Mouse (Mus musculus): Measurements from ENCODE around the gene Tbx18.

Tbx18 gene

GRCm38 (mm10) chr9:87730961-87731535 lies at the start of gene Tbx18:
TSS of gene Tbx18 (minus strand) at chr9:87731260.
- Histone ChIP-seq H3K9me3 (ENCODE audit: low read length) (no peaks in the 10 kb centered on the region), H3K4me1 (replicated peaks; ENCODE audit: low read depth, low read length) (peaks cover 39% of the 10 kb centered on the region), H3K27me3 (ENCODE audit: insufficient read depth, low read length) (peaks cover 74% of the 10 kb centered on the region), H3K4me3 (replicated peaks; ENCODE audit: low read length) (peak within 1 kb of the TSS; percentile 79), H3K36me3 (ENCODE audit: insufficient read depth, low read length) (no peaks in the 10 kb centered on the region)
- no peak for TF ChIP-seq POU5F1 (IDR thresholded peaks at IDR 0.05; ENCODE audit: borderline replicate concordance, low read length)
- TF ChIP-seq NANOG (IDR thresholded peaks at IDR 0.05; ENCODE audit: borderline replicate concordance, low read length): no peak
- no peak for TF ChIP-seq CTCF (conservative IDR thresholded peaks at IDR 0.05; ENCODE audit: low read length)

GRCm38 (mm10) chr9:87773951-87774350 lies 42.9 kb upstream of the Tbx18 start:
- Histone ChIP-seq H3K4me1 (replicated peaks; ENCODE audit: low read depth, low read length) (no peaks in the 10 kb centered on the region), H3K27me3 (ENCODE audit: insufficient read depth, low read length) (no peaks in the 10 kb centered on the region), H3K4me3 (replicated peaks; ENCODE audit: low read length) (no peak overlapping the region), H3K9me3 (ENCODE audit: low read length) (no peaks in the 10 kb centered on the region), H3K36me3 (ENCODE audit: insufficient read depth, low read length) (no peaks in the 10 kb centered on the region)
- TF ChIP-seq POU5F1 (IDR thresholded peaks at IDR 0.05; ENCODE audit: borderline replicate concordance, low read length) (no peak), CTCF (conservative IDR thresholded peaks at IDR 0.05; ENCODE audit: low read length) (no peak), NANOG (IDR thresholded peaks at IDR 0.05; ENCODE audit: borderline replicate concordance, low read length) (no peak)

GRCm38 (mm10) chr9:87755621-87756020 lies 24.6 kb upstream of the Tbx18 start:
- Histone ChIP-seq H3K27me3 (ENCODE audit: insufficient read depth, low read length) (peaks cover 18% of the 10 kb centered on the region), H3K4me3 (replicated peaks; ENCODE audit: low read length) (no peak overlapping the region), H3K4me1 (replicated peaks; ENCODE audit: low read depth, low read length) (no peaks in the 10 kb centered on the region), H3K9me3 (ENCODE audit: low read length) (peaks cover 17% of the 10 kb centered on the region), H3K36me3 (ENCODE audit: insufficient read depth, low read length) (no peaks in the 10 kb centered on the region)
- TF ChIP-seq POU5F1 (IDR thresholded peaks at IDR 0.05; ENCODE audit: borderline replicate concordance, low read length) (no peak), NANOG (IDR thresholded peaks at IDR 0.05; ENCODE audit: borderline replicate concordance, low read length) (peak; percentile 91)

- Histone ChIP-seq H3K27me3 (ENCODE audit: insufficient read depth, low read length) (peaks cover 70% of the 10 kb centered on the region), H3K9me3 (ENCODE audit: low read length) (no peaks in the 10 kb centered on the region), H3K4me1 (replicated peaks; ENCODE audit: low read depth, low read length) (peaks cover 26% of the 10 kb centered on the region), H3K4me3 (replicated peaks; ENCODE audit: low read length) (no peak overlapping the region), H3K36me3 (ENCODE audit: insufficient read depth, low read length) (no peaks in the 10 kb centered on the region)
- TF ChIP-seq POU5F1 (IDR thresholded peaks at IDR 0.05; ENCODE audit: borderline replicate concordance, low read length): no peak
- TF ChIP-seq NANOG (IDR thresholded peaks at IDR 0.05; ENCODE audit: borderline replicate concordance, low read length): no peak
- TF ChIP-seq CTCF (conservative IDR thresholded peaks at IDR 0.05; ENCODE audit: low read length): no peak
Observed at GRCm38 (mm10) chr9:87741599-87741998, 10.5 kb upstream of the Tbx18 start.

- Histone ChIP-seq H3K4me3 (replicated peaks; ENCODE audit: low read length) (peak overlapping the region; percentile 73), H3K4me1 (replicated peaks; ENCODE audit: low read depth, low read length) (peaks cover 26% of the 10 kb centered on the region), H3K36me3 (ENCODE audit: insufficient read depth, low read length) (no peaks in the 10 kb centered on the region), H3K9me3 (ENCODE audit: low read length) (no peaks in the 10 kb centered on the region), H3K27me3 (ENCODE audit: insufficient read depth, low read length) (peaks cover 77% of the 10 kb centered on the region)
- TF ChIP-seq CTCF (conservative IDR thresholded peaks at IDR 0.05; ENCODE audit: low read length): peak; percentile 76
- no peak for TF ChIP-seq NANOG (IDR thresholded peaks at IDR 0.05; ENCODE audit: borderline replicate concordance, low read length)
Observed at GRCm38 (mm10) chr9:87740667-87741066, 9.6 kb upstream of the Tbx18 start.

- Histone ChIP-seq H3K4me1 (replicated peaks; ENCODE audit: low read depth, low read length) (peaks cover 29% of the 10 kb centered on the region), H3K27me3 (ENCODE audit: insufficient read depth, low read length) (peaks cover 78% of the 10 kb centered on the region), H3K9me3 (ENCODE audit: low read length) (no peaks in the 10 kb centered on the region), H3K36me3 (ENCODE audit: insufficient read depth, low read length) (no peaks in the 10 kb centered on the region), H3K4me3 (replicated peaks; ENCODE audit: low read length) (peak overlapping the region; percentile 73)
- TF ChIP-seq CTCF (conservative IDR thresholded peaks at IDR 0.05; ENCODE audit: low read length) (no peak), NANOG (IDR thresholded peaks at IDR 0.05; ENCODE audit: borderline replicate concordance, low read length) (no peak), POU5F1 (IDR thresholded peaks at IDR 0.05; ENCODE audit: borderline replicate concordance, low read length) (no peak)
Observed at GRCm38 (mm10) chr9:87740241-87740645, 9.2 kb upstream of the Tbx18 start.

- Histone ChIP-seq H3K4me1 (replicated peaks; ENCODE audit: low read depth, low read length) (peaks cover 35% of the 10 kb centered on the region), H3K9me3 (ENCODE audit: low read length) (no peaks in the 10 kb centered on the region), H3K4me3 (replicated peaks; ENCODE audit: low read length) (peak overlapping the region; percentile 73), H3K27me3 (ENCODE audit: insufficient read depth, low read length) (peaks cover 81% of the 10 kb centered on the region), H3K36me3 (ENCODE audit: insufficient read depth, low read length) (no peaks in the 10 kb centered on the region)
- no peak for TF ChIP-seq POU5F1 (IDR thresholded peaks at IDR 0.05; ENCODE audit: borderline replicate concordance, low read length)
- no peak for TF ChIP-seq NANOG (IDR thresholded peaks at IDR 0.05; ENCODE audit: borderline replicate concordance, low read length)
- TF ChIP-seq CTCF (conservative IDR thresholded peaks at IDR 0.05; ENCODE audit: low read length): no peak
Observed at GRCm38 (mm10) chr9:87739543-87740161, 8.6 kb upstream of the Tbx18 start.

- H3K4me1 ChIP-seq (replicated peaks; ENCODE audit: low read depth, low read length): peaks cover 40% of the 10 kb centered on the region
- TF ChIP-seq NANOG (IDR thresholded peaks at IDR 0.05; ENCODE audit: borderline replicate concordance, low read length) (no peak), CTCF (conservative IDR thresholded peaks at IDR 0.05; ENCODE audit: low read length) (no peak), POU5F1 (IDR thresholded peaks at IDR 0.05; ENCODE audit: borderline replicate concordance, low read length) (no peak)
- no peaks in the 10 kb centered on the region for H3K9me3 ChIP-seq (ENCODE audit: low read length)
- H3K27me3 ChIP-seq (ENCODE audit: insufficient read depth, low read length): peaks cover 88% of the 10 kb centered on the region
- H3K4me3 ChIP-seq (replicated peaks; ENCODE audit: low read length): peak overlapping the region; percentile 73
- H3K36me3 ChIP-seq (ENCODE audit: insufficient read depth, low read length): no peaks in the 10 kb centered on the region
Observed at GRCm38 (mm10) chr9:87738766-87739542, 7.9 kb upstream of the Tbx18 start.
